Mouse (Mus musculus) heart, postnatal 14 days (tissue): ENCODE results near the gene Foxs1. TPM values are rescaled to one million over a fixed set of nuclear protein-coding genes. Genes with fewer than 3 reads are reported as not detected.
A peak's percentile ranks its signal among the peaks of the same experiment; 100 is the strongest.

Experiments used
- DNase-seq, 2 experiments: peaks; one replicate each; pipeline ENCODE4 v3.0.0; 2021 to 2022
- intact Hi-C: fragments of 180-260 bp; cut with DNase I; formaldehyde crosslinking; loops from one replicate; pipeline ENCODE4 v1.15.1; 2025
- long read RNA-seq, 2 experiments: library from polyadenylated mRNA; stranded (forward); transcript quantifications; one replicate each; pipeline ENCODE4 v2.0.0; 2021
- total RNA-seq, 2 experiments: library from RNA; stranded (reverse); gene quantifications; 2 replicates each; pipeline ENCODE4 v1.2.3; 2021

The Foxs1 gene
- total RNA-seq: 1 to 10 TPM; 6.0 to 6.7 TPM
- long read RNA-seq, experiment 1, transcript Foxs1-201 (1 exons, 1,311 nt): major isoform, 7 of 7 reads
- long read RNA-seq, experiment 1, partial matches to known transcripts: 0 of 7 reads
- long read RNA-seq, experiment 1, other reads (novel, unspliced or antisense): 0 of 7 reads
- long read RNA-seq, experiment 2, partial matches to known transcripts: 0 of 4 reads
- long read RNA-seq, experiment 2, other reads (novel, unspliced or antisense): 0 of 4 reads

GRCm38 (mm10) chr2:152933048-152933447 is at the start of gene Foxs1:
TSS of gene Foxs1 (minus strand) at chr2:152933208.
- intact Hi-C loops: loop anchor here (1.0 kb wide), 1 partner anchor 19 kb away; no protein-coding TSS in a partner anchor
- DNase-seq: peak; percentile 64 to 68

DNA sequence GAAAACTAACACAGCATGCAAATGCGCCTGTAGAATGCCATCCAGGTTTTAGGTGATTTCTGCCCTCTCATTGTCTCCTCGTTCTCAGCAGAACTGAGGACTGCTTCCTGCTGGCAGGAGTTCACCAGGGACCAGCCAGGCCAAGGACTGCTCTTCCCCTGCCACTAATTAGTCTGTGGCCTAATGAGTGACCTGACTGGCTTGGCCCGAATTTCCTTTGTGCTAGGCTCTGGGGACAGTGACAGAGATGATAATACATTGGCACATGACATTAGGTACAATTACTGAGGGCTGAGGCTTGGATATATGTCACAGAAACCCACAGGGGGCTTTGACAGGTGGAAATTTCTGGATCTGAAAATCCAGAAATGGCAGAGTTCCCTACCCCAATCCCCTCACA is 44.0 kb upstream of the Foxs1 start:
- no peak for DNase-seq
- intact Hi-C loops: no loop called here

DNA sequence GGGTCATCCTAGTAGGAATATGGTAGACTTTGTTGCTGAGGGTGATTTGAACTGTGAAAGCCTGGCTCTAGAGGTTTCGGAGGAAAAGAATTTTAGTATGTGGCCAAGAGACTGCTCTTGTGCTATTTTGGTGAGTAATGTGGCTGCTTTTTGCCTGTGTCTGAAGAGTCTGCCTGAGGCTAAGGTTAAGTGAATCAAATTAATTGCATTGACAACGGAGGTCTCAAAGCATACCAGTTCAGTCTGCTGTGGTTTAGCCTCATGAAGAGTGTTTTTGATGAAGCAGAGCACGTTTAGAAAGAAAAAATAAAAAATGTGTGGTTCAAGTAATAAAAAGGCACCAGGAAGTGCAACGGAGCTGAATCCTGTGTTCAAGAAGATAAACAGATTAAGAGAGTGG is 32.5 kb upstream of the Foxs1 start:
- intact Hi-C loops: no loop called here
- no peak for DNase-seq

DNA sequence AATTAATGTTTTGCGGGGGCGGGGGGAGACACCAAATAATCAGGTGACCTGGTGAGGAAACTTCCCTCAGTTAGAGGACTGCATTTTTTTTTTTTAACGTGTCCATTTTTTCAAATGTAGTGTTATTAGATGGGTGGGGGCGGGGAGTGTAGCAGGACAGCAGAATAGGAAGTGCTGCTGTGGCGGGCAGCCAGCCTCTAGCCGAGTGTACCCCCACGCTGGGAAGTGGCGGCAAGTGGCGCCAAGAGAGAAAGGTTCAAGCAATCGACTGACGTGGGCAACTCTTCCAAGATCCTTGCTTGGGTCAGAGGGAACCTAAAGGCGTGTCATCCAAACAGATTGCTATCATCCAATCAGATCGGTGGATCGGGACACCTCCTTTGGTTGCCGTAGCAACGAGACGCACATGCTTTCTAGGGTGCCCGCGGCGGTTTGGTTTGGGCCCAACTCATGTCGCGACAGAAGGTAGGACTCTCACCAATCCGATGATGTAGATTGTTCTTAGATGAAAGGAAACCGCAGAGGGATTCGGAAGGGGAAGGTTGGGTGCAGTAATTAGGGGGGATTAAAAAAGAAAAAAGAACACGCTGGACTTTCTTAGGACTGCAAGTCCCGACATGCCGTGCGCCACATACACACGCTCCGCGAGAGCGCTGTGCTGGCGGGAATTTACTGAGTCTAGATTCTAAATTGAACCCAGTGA is 29.2 kb upstream of the Foxs1 start, which contains the start of gene Ttll9:
Gene Ttll9, plus strand, starts transcription at position 395 of the 703 bp plus-strand sequence.
- intact Hi-C loops: no loop called here
- DNase-seq: peak; percentile 50 to 60

DNA sequence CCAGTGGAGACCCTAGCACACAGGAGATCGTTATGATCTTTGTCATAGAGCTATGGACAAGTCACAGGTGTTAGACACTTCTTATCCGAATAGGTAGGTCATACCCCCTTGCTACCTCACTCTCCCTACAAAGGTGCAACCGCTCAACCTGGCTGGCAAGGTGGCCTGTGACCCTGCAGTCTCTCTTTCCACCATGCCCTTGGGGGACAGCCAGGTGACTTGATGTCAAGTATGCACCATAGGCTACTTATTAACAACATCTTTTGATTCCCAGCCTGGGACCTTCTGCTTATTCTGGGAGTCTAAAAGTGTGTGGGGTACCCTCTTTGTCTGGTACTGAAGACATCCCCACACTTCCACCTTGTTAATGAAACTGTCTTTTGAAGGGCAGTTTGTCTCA is 25.1 kb upstream of the Foxs1 start:
- intact Hi-C loops: no loop called here

GRCm38 (mm10) chr2:152951850-152952720 is 19.1 kb upstream of the Foxs1 start:
- intact Hi-C loops: no loop called here
- no peak for DNase-seq

More for the DNA sequence above, 25.1 kb upstream of the Foxs1 start:
- no peak for DNase-seq

- intact Hi-C loops: no loop called here
- peak; percentile 25 to 33 for DNase-seq
Measured at GRCm38 (mm10) chr2:152951065-152951849, 18.2 kb upstream of the Foxs1 start, which contains the start of gene Dusp15. TSS of gene Dusp15 (minus strand) at chr2:152951698.

DNA sequence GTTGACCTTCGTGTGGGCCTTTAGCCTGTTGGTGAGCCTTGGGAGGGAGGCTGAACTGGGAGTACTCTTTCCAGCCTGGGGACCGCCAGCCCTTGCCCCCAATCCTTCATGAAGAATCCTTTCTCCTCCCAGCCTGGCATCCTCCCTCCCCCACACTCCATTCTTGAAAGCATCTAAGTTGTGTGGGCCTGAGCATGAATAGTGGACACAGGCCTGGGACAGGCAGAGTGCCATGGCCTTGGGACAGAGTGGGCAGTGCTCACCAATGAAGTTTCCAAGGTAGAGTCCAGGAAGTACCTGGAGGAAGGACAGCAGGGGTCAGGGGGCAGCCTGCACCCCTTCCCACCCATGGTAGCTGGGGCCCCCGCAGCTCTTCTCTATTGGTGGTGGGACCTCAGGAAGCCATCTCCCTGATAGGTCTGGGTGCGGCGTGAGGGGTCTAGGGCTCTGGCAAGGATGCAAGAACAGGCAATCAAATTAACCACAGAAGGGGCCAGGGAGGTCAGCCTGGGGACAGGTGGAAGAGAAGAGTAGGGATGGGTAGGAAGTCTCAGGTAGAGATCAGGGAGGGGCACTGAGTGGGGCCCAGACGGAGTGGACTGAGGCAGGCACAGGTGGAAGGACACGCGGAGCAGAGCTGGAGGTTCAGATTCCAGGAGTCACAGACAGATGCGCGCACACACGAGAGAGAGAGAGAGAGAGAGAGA is 17.5 kb upstream of the Foxs1 start:
- intact Hi-C loops: no loop called here
- no peak for DNase-seq

- no peak for DNase-seq
- intact Hi-C loops: no loop called here
Measured at GRCm38 (mm10) chr2:152948438-152949020, 15.5 kb upstream of the Foxs1 start.

- DNase-seq: no peak
- intact Hi-C loops: no loop called here
Measured at GRCm38 (mm10) chr2:152947098-152947497, 14.1 kb upstream of the Foxs1 start.

- intact Hi-C loops: no loop called here
- DNase-seq: no peak
Measured at GRCm38 (mm10) chr2:152944013-152944412, 11.0 kb upstream of the Foxs1 start.

DNA sequence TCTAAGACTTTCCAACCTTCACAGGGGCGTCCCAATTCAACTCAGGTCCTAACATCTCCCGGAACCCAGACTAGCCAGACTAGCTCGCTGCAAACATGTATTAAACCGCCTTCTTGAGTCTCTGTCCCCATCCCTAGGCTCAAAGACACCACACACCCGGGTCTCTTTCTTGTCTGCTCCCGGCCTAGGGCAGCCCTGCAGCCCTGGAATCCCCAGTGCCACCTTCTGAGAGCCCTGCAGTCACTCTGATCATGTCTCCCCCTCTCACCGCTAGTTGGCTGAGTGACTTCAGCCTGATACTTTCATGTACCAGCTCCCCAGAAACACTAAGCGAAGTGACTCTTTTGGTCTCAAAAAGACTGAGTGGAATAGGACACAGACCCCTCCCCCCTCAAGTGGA is 10.6 kb upstream of the Foxs1 start:
- no peak for DNase-seq
- intact Hi-C loops: no loop called here

DNA sequence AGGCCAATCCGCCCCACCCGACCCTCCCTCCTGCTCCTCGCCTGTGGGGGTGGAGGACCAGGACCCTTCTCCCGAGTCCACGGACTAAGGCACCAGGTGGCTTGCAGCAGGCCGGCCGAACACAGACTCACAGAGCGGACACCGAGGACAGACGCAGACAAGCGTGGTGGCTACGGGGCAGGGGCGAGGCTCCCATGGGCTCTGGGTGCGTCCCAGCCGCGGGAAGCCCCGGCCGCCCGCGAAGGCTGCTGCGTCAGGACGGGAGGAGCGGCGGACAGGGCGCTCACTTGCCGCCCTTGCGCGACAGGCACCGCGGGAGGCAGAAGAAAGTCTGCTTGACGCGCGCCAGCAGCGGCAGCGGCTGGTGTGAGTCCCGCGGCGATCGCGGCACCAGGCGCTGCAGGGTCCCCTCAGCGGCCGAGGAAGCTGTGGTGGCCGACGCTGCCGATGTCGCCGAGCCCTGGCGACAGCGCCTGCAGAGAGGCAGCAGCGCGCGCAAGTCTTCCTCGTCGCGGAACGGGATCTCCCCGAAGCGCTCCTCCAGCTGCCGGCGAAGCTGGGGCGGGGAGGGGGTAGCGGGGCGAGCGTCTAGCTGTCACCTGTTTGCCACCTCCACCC is 10.0 kb upstream of the Foxs1 start:
- DNase-seq: no peak
- intact Hi-C loops: no loop called here

DNA sequence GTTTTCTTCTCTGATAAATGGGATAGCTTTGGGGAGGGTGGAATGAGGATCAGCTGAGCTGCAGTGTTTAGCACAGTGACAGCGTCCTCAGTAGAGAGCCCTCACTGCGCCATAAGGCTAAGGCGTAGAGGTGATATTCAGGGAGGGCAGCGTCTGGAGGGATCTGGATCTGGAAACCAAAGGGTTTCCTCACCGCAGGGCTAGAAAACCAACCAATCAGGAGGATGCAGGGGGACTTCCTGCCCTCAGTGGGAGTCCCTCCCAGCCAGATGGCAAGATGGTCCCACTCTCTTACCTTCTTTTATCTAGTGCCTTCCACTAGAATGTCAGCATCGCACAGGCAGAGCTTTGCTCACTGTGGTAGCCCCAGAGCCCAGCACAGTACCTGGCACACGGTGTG is 8.8 kb upstream of the Foxs1 start:
- DNase-seq: no peak
- intact Hi-C loops: no loop called here

DNA sequence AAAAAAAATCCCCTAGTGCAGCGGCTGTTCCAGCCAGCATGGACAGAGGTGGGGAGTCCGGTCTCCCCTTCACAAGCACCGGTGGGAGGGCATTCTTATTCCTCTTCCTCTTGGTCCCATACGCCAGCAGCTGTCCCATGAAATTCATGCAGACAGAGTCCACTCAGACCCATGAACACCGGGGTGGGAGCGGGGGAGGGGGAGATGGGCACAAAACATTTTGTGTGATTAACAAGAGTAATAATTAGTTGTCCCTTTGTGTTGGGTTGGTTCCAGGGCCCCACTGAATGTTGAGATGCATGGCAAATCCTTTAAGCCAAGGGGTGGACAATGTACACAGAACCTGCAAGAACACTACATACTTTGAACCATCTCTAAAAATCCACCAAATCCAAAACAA is 8.1 kb upstream of the Foxs1 start:
- intact Hi-C loops: no loop called here
- DNase-seq: no peak

- DNase-seq: peak in 1 of 2 experiments; percentile 69
- intact Hi-C loops: no loop called here
Measured at GRCm38 (mm10) chr2:152939846-152940245, 6.8 kb upstream of the Foxs1 start.

DNA sequence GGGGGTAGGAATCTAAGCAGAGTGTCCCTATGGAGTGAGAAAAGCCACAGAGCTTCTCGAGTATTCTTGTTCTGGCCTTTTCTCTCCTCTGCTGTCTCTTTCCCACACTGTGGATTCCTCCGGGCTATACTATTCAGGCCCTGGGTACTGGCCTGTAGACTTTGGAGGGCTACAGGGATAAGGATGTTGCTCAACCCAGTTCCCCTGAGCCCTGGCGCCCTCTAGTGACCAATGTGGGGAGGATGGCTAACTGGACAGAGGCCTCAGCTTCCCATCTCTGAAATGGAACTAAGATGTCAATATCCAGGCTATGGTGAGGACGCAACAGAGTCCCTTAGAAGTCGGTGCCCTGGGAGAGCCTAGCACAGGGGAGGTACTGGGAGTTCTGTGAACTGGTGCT is 606 bp upstream of the Foxs1 start:
- DNase-seq: peak; percentile 80 to 84
- intact Hi-C loops: loop anchor here (1.0 kb wide), 1 partner anchor 19 kb away; no protein-coding TSS in a partner anchor

GRCm38 (mm10) chr2:152931456-152932160 is 1.4 kb downstream of the Foxs1 start:
- intact Hi-C loops: no loop called here
- no peak for DNase-seq
